Mouse (Mus musculus) CH12.LX (cell line): ENCODE measurements around the gene Il20.

Experiments used
- CTCF ChIP-seq, 2 experiments: IDR thresholded peaks in 1 of 2; conservative IDR thresholded peaks in 1 of 2; 2 replicates each; pipeline ENCODE4 v1.5.1; 2011 to 2012; ENCODE audit warnings: low read depth in 2 of 2, low read length in 2 of 2, improper control_type of control experiment in 1 of 2, inconsistent platforms in 1 of 2, mild to moderate bottlenecking in 1 of 2, moderate library complexity in 1 of 2
- EP300 ChIP-seq: IDR thresholded peaks from 2 replicates; pipeline ENCODE4 v1.6.1; 2011; ENCODE audit warnings: low read length, improper control_type of control experiment
- GABPA ChIP-seq: IDR thresholded peaks from 2 replicates; pipeline ENCODE4 v1.6.1; 2012; ENCODE audit warnings: low read depth, low read length, improper control_type of control experiment, inconsistent platforms; ENCODE audit not compliant: insufficient replicate concordance
- HCFC1 ChIP-seq: IDR thresholded peaks from 2 replicates; pipeline ENCODE4 v1.6.1; 2012; ENCODE audit warnings: low read depth, mild to moderate bottlenecking, inconsistent platforms, low read length, improper control_type of control experiment
- MAFK ChIP-seq: IDR thresholded peaks from 2 replicates; pipeline ENCODE4 v1.6.1; 2011; ENCODE audit warnings: low read length, improper control_type of control experiment; ENCODE audit not compliant: insufficient replicate concordance
- MAX ChIP-seq: IDR thresholded peaks from 2 replicates; pipeline ENCODE4 v1.6.1; 2011; ENCODE audit warnings: low read length, improper control_type of control experiment
- MAZ ChIP-seq: IDR thresholded peaks from 2 replicates; pipeline ENCODE4 v1.6.1; 2012; ENCODE audit warnings: low read depth, mild to moderate bottlenecking, inconsistent platforms, low read length, improper control_type of control experiment, moderate library complexity
- MEF2A ChIP-seq: IDR thresholded peaks from 2 replicates; pipeline ENCODE4 v1.6.1; 2014; ENCODE audit warnings: low read depth, mild to moderate bottlenecking, inconsistent platforms, low read length, improper control_type of control experiment, borderline replicate concordance
- POLR2A ChIP-seq: IDR thresholded peaks from 2 replicates; pipeline ENCODE4 v1.6.1; 2011; ENCODE audit warnings: low read depth, mild to moderate bottlenecking, improper control_type of control experiment, low read length
- POLR2AphosphoS2 ChIP-seq: IDR thresholded peaks from 2 replicates; pipeline ENCODE4 v1.6.1; 2011; ENCODE audit warnings: low read depth, low read length, improper control_type of control experiment
- UBTF ChIP-seq: IDR thresholded peaks from 2 replicates; pipeline ENCODE4 v1.6.1; 2012; ENCODE audit warnings: low read depth, mild to moderate bottlenecking, inconsistent platforms, low read length, improper control_type of control experiment, moderate library complexity
- ZKSCAN1 ChIP-seq: IDR thresholded peaks from 2 replicates; pipeline ENCODE4 v1.6.1; 2012; ENCODE audit warnings: low read depth, inconsistent platforms, low read length, improper control_type of control experiment, borderline replicate concordance
- ZNF384 ChIP-seq: IDR thresholded peaks from 2 replicates; pipeline ENCODE4 v1.6.1; 2012; ENCODE audit warnings: low read depth, low read length, improper control_type of control experiment, inconsistent platforms

DNA sequence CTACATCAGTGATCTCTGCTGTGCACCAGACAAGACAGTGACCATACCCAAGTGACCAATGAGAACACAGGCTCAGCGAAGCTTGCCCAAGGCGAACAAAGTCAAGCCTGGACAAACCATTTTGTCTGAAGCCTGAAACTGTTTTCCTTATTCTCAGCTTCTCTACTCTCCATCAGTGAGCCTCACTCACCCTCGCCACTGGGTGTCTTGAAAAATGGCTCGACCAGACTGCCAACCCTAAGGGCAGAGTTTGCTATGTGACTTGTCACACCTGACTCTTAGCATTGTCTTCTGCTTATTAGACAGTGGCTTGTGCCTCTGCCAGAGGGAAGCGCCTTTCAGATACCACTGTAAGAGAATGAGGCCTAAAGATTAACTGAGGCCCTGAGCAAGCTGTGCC is 46.5 kb downstream of the Il20 start:
- TF ChIP-seq CTCF (conservative IDR thresholded peaks at IDR 0.05 in 1 of 2, IDR thresholded peaks at IDR 0.05 in 1 of 2; ENCODE audit: low read depth in 2 of 2, low read length in 2 of 2) (no peak), MAZ (no peak), UBTF (no peak), MAFK (no peak), MAX (no peak), MEF2A (no peak), HCFC1 (no peak), ZKSCAN1 (no peak), ZNF384 (no peak), EP300 (no peak), POLR2A (no peak), POLR2AphosphoS2 (no peak), GABPA (no peak)
